Comparison of ENCODE assay signal across 9 mouse cellular contexts in genomic region chr2:132689188-132689568, GRCm38 (mm10). TPM values are rescaled to one million over a fixed set of nuclear protein-coding genes. Genes with fewer than 3 reads are reported as not detected.
DNase-seq lines count a peak whose midpoint lies in the region; ATAC-seq and TF ChIP-seq lines count a peak whose summit lies in the region.
"Had no signal": no experiment of that assay in that cellular context is flagged by ENCODE, and none has a peak within 500 bp of the region (broad histone marks: within the 10 kb centered on the region; RNA-seq: fewer than 3 reads in every experiment).

No protein-coding gene starts in this region.

- peak overlapping the region; percentile 88 for H3K27ac ChIP-seq in layer of hippocampus, adult 2 months
- H3K27ac ChIP-seq in cortical plate, adult 2 months (ENCODE audit: insufficient read depth, low read length) = peak overlapping the region; percentile 45
- H3K27ac ChIP-seq: hindbrain, postnatal 0 days; midbrain, embryonic 12.5 days had no signal

- H3K4me3 ChIP-seq in layer of hippocampus, adult 2 months = no peak overlapping the region
- H3K4me3 ChIP-seq in E14TG2a.4 (replicated peaks; ENCODE audit: low read length) = 0 out of 2 replicates have a peak overlapping the region, but pooled peaks have one; percentile 20
- no peak overlapping the region for H3K4me3 ChIP-seq in cortical plate, adult 2 months (ENCODE audit: insufficient read depth, low read length)
- H3K4me3 ChIP-seq: midbrain, embryonic 12.5 days had no signal

- H3K27me3 ChIP-seq in E14TG2a.4 (ENCODE audit: insufficient read depth, low read length) = no peaks in the 10 kb centered on the region
- H3K27me3 ChIP-seq: midbrain, embryonic 12.5 days had no signal

- H3K9me3 ChIP-seq in E14TG2a.4 (ENCODE audit: low read length) = no peaks in the 10 kb centered on the region
- H3K9me3 ChIP-seq: midbrain, embryonic 12.5 days had no signal

- TF ChIP-seq POLR2A in cortical plate, adult 2 months (IDR thresholded peaks at IDR 0.05; ENCODE audit: extremely low read depth, insufficient read depth, low read length) = no peak

- TF ChIP-seq CTCF in layer of hippocampus, adult 2 months (conservative IDR thresholded peaks at IDR 0.05) = no peak
- TF ChIP-seq CTCF in E14TG2a.4 (conservative IDR thresholded peaks at IDR 0.05; ENCODE audit: low read length) = no peak
- TF ChIP-seq CTCF in cortical plate, adult 2 months (IDR thresholded peaks at IDR 0.05; ENCODE audit: extremely low read depth, insufficient read depth, low read length) = no peak

- DNase-seq in layer of hippocampus, adult 2 months (ENCODE audit: low spot score in 2 of 2) = no peak
- DNase-seq in layer of hippocampus, adult 8-10 months (ENCODE audit: low spot score in 2 of 2) = no peak
- no peak for DNase-seq in embryo, embryonic 9.5 days (ENCODE audit: extremely low spot score)

- H3K36me3 ChIP-seq in E14TG2a.4 (ENCODE audit: insufficient read depth, low read length) = 0 out of 2 replicates have a peak, but pooled peaks cover 5% of the 10 kb centered on the region
- H3K36me3 ChIP-seq: midbrain, embryonic 12.5 days had no signal

- peaks cover 90% of the 10 kb centered on the region for H3K4me1 ChIP-seq in E14TG2a.4 (replicated peaks; ENCODE audit: low read depth, low read length)
- peaks cover 9% of the 10 kb centered on the region for H3K4me1 ChIP-seq in cortical plate, adult 2 months (ENCODE audit: control insufficient read depth, insufficient read depth, low read length)

- ATAC-seq in megakaryocyte progenitor cell, adult 5-6 weeks (replicated peaks; ENCODE audit: poor library complexity) = peak; percentile 47
- no peak for ATAC-seq in erythroblast, adult 5-6 weeks (replicated peaks; ENCODE audit: low FRiP score, poor library complexity, severe bottlenecking)
- ATAC-seq: hindbrain, postnatal 0 days had no signal

RNA-seq across cellular contexts. Expression of gene Shld1, which starts 2.4 kb away (rescaled TPM):
- 10 to 100 TPM in 1 of 2 experiments, 1 to 10 TPM in 1; 9.7 to 11.0 TPM for total RNA-seq in layer of hippocampus, adult 2 months (2021)
- total RNA-seq in layer of hippocampus, adult 8-10 months (2022) = 10 to 100 TPM in 3 of 4 experiments, 1 to 10 TPM in 1; 8.6 to 13.6 (median 12.4) TPM
- 21.7 and 23.4 TPM in 2 replicates for polyA plus RNA-seq in cortical plate, adult 2 months (2012; rRNA removed)
- 4.3 and 8.2 TPM in 2 replicates for total RNA-seq in megakaryocyte progenitor cell, adult 5-6 weeks (2015)
- total RNA-seq in megakaryocyte progenitor cell, adult 5-6 weeks (2017) = 4.4 and 7.7 TPM in 2 replicates
- total RNA-seq in erythroblast, adult 5-6 weeks (2015; ENCODE audit: low replicate concordance) = 17.7 and 30.5 TPM in 2 replicates
- 26.1 and 27.6 TPM in 2 replicates for total RNA-seq in erythroblast, adult 5-6 weeks (2017; ENCODE audit: low replicate concordance)
